Mouse (Mus musculus): ENCODE data around the gene Ak3. TPM values are rescaled to one million over a fixed set of nuclear protein-coding genes. Genes with fewer than 3 reads are reported as not detected.
A peak's percentile ranks its signal among the peaks of the same experiment; 100 is the strongest.

Gene Ak3
- polyA plus RNA-seq, 1 experiment from 2014 or later, result 112 TPM

- TF ChIP-seq CTCF (IDR thresholded peaks at IDR 0.05), result no peak
- no peak for ATAC-seq
- ChIA-PET POLR2A (no interaction called here), CTCF (interaction anchor here (1.2 kb wide), 1 partner anchor 22 kb away, joined by 3 read pairs; no protein-coding TSS in a partner anchor)
- no peak for DNase-seq (ENCODE audit: low read depth, low spot score)
- in situ Hi-C loops (cut with MboI; ENCODE audit: low pct_unique_long_range_greater_than_20kb), result no loop called here
- no peaks in the 10 kb centered on the region for H3K27me3 ChIP-seq
These were observed 49.7 kb downstream of the Ak3 start for GRCm38 (mm10) chr19:28997976-28998630.

DNA sequence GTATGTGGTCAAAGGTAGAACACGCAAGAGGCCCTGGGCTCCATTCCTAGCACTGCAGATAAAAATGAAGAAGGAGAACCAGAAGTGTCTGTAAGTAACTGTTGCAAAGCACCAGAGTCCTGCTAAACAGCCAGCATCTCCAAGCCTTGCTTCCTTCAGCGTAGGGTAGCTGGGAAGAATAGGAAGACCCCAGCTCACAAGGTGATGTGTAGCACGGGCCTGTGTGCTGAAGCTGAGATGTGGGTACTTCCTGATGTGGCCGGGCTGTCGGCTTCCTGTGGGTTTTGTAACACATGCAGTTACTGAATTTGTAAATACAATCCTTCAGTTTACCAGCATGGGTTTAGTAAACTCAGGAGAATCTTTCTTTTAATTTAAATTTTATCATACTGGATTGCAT is 52.4 kb downstream of the Ak3 start:
- TF ChIP-seq CTCF (IDR thresholded peaks at IDR 0.05), result no peak
- no peak for DNase-seq (ENCODE audit: low read depth, low spot score)
- H3K27me3 ChIP-seq, result no peaks in the 10 kb centered on the region
- ATAC-seq, result no peak
- CTCF ChIA-PET, result no interaction called here
- in situ Hi-C loops (cut with MboI; ENCODE audit: low pct_unique_long_range_greater_than_20kb), result no loop called here
- POLR2A ChIA-PET, result interaction anchor here (1.2 kb wide), 1 partner anchor 19 kb away, joined by 3 read pairs; no protein-coding TSS in a partner anchor

DNA sequence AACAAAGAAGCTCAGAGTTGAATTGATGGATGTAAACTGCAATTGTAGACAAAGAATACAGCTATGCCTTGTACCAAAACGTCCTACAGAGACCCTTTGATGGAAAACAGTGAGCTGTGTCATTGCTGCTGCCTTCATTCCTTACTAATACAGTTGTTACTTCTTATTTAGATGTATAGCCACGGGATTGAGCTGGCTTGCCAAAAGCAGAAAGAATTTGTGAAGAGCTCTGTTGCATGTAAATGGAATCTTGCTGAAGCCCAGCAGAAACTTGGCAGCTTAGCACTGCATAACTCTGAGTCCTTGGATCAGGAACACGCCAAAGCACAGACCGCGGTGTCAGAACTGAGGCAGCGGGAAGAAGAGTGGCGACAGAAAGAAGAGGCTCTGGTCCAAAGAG is 52.9 kb downstream of the Ak3 start:
- CTCF ChIA-PET, result no interaction called here
- ATAC-seq (no peak), DNase-seq (ENCODE audit: low read depth, low spot score) (no peak)
- TF ChIP-seq CTCF (IDR thresholded peaks at IDR 0.05), result no peak
- in situ Hi-C loops (cut with MboI; ENCODE audit: low pct_unique_long_range_greater_than_20kb), result no loop called here
- POLR2A ChIA-PET, result interaction anchor here (1.2 kb wide), 1 partner anchor 18 kb away, joined by 3 read pairs; no protein-coding TSS in a partner anchor
- no peaks in the 10 kb centered on the region for H3K27me3 ChIP-seq

DNA sequence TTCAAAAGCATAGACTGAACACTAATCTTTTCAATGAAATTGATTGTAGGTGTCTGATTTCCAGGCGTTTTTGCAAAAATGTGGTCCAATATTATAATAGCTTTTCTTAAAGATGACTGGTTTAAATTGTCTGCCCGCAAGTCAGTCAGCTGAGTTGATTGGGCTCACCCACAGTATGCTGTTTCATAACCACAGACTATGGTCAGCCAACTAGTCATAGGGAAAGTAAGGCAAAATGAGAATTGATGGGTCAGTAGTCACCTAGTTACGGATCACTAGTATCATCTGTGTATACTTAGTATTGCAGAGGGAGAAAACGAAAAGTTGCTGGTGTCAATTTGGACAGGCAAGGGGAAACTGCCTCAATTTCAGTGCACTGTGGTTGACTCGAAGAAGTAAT is 56.4 kb downstream of the Ak3 start:
- in situ Hi-C loops (cut with MboI; ENCODE audit: low pct_unique_long_range_greater_than_20kb), result no loop called here
- TF ChIP-seq CTCF (IDR thresholded peaks at IDR 0.05), result no peak
- ChIA-PET POLR2A (interaction anchor here (0.6 to 2.2 kb wide), 4 partner anchors 15 to 27 kb away, joined by 4 to 5 read pairs (median 4); partner anchors contain the start of gene Plpp6), CTCF (no interaction called here)
- DNase-seq (ENCODE audit: low read depth, low spot score), result no peak
- peaks cover 8% of the 10 kb centered on the region for H3K27me3 ChIP-seq
- ATAC-seq, result no peak

GRCm38 (mm10) chr19:28990590-28991221 is 57.1 kb downstream of the Ak3 start:
- no peak for TF ChIP-seq CTCF (IDR thresholded peaks at IDR 0.05)
- ATAC-seq, result peak; percentile 36

GRCm38 (mm10) chr19:28990194-28990589 is 57.6 kb downstream of the Ak3 start, which contains the start of gene Cdc37l1:
Gene Cdc37l1 (plus strand): TSS chr19:28990352.
- TF ChIP-seq CTCF (IDR thresholded peaks at IDR 0.05), result no peak
- peak; percentile 70 for DNase-seq (ENCODE audit: low read depth, low spot score)
- ChIA-PET POLR2A (interaction anchor here (0.7 to 2.2 kb wide), 6 partner anchors 14 to 57 kb away, joined by 3 to 5 read pairs (median 4); partner anchors contain the start of gene Plpp6), CTCF (interaction anchor here (2.4 kb wide), 1 partner anchor 10 kb away, joined by 6 read pairs; no protein-coding TSS in a partner anchor)
- H3K27me3 ChIP-seq, result peaks cover 18% of the 10 kb centered on the region
- in situ Hi-C loops (cut with MboI; ENCODE audit: low pct_unique_long_range_greater_than_20kb), result no loop called here
- ATAC-seq, result peak; percentile 98

More at GRCm38 (mm10) chr19:28990590-28991221, 57.1 kb downstream of the Ak3 start:
- no peak for DNase-seq (ENCODE audit: low read depth, low spot score)
- ChIA-PET POLR2A (interaction anchor here (0.6 to 2.2 kb wide), 6 partner anchors 14 to 56 kb away, joined by 3 to 5 read pairs (median 4); partner anchors contain the start of gene Plpp6), CTCF (interaction anchor here (2.4 kb wide), 1 partner anchor 11 kb away, joined by 6 read pairs; no protein-coding TSS in a partner anchor)
- H3K27me3 ChIP-seq, result peaks cover 14% of the 10 kb centered on the region
- in situ Hi-C loops (cut with MboI; ENCODE audit: low pct_unique_long_range_greater_than_20kb), result no loop called here

DNA sequence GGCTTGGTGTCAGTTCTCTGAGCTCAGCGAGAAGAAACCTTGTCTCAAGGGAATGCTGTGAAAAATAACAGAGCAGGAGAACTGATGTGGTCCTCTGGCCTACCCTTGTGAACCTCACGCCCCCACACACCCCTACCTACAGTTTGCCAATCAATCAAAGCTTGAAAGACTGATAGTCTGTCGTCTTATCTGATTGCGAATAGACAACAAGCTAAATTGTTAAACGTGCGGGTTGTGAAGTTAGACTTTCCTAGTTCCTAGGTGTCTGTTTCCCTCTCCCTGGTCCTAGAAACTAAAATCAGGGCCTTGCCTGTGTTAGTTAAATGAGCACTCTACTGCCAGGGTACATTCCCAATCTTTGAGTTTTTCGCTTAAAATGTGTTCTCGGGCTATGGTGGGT is 58.2 kb downstream of the Ak3 start:
- H3K27me3 ChIP-seq, result peaks cover 24% of the 10 kb centered on the region
- in situ Hi-C loops (cut with MboI; ENCODE audit: low pct_unique_long_range_greater_than_20kb), result no loop called here
- no peak for TF ChIP-seq CTCF (IDR thresholded peaks at IDR 0.05)
- CTCF ChIA-PET, result interaction anchor here (2.4 to 3.0 kb wide), 2 partner anchors 10 to 13 kb away, joined by 6 to 10 read pairs; no protein-coding TSS in a partner anchor
- DNase-seq (ENCODE audit: low read depth, low spot score) (no peak), ATAC-seq (no peak)
- POLR2A ChIA-PET, result interaction anchor here (0.7 to 2.2 kb wide), 2 partner anchors 26 to 29 kb away, joined by 3 to 4 read pairs; partner anchors contain the start of gene Plpp6

DNA sequence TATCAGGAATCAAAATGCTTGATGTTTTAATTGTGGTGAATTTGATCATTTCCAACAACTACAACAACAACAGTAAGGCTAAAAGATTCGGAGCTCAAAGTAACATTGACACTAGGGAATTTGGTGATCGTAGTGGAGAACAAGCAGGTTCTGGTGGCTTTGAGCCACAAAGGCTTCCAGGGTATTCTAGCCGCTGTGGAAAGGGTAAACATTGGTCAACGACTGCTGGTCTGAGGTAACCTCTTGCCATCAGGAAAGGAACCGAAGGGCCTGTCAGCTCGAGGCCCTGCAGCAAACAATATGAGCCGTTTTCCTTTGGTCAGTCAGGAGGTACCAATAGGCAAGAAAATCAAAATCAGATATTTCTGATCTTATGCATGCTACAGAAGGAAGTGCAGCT is 65.1 kb downstream of the Ak3 start:
- POLR2A ChIA-PET, result no interaction called here
- DNase-seq (ENCODE audit: low read depth, low spot score) (no peak), ATAC-seq (no peak)
- TF ChIP-seq CTCF (IDR thresholded peaks at IDR 0.05), result no peak
- CTCF ChIA-PET, result interaction anchor here (1.4 to 2.1 kb wide), 2 partner anchors 11 to 14 kb away, joined by 5 read pairs; partner anchors contain the start of gene 4430402I18Rik
- in situ Hi-C loops (cut with MboI; ENCODE audit: low pct_unique_long_range_greater_than_20kb), result no loop called here
- H3K27me3 ChIP-seq, result peaks cover 89% of the 10 kb centered on the region

GRCm38 (mm10) chr19:28974862-28975611 is 72.7 kb downstream of the Ak3 start:
- POLR2A ChIA-PET, result no interaction called here
- peak; percentile 62 for ATAC-seq
- CTCF ChIA-PET, result no interaction called here
- peak; percentile 90 for TF ChIP-seq CTCF (IDR thresholded peaks at IDR 0.05)
- peaks cover 39% of the 10 kb centered on the region for H3K27me3 ChIP-seq
- in situ Hi-C loops (cut with MboI; ENCODE audit: low pct_unique_long_range_greater_than_20kb), result loop anchor here (5.0 kb wide), 2 partner anchors 87 to 382 kb away; no protein-coding TSS in a partner anchor
- no peak for DNase-seq (ENCODE audit: low read depth, low spot score)

Other genes with a start within 250 kb of the Ak3 start
- gene Slc1a1, start 212.9 kb downstream of the Ak3 start, polyA plus RNA-seq (2021), result 0.91 TPM
- 16.8 TPM for gene Plpp6, start 84.0 kb downstream of the Ak3 start, polyA plus RNA-seq (2021)
- gene 4430402I18Rik, start 80.2 kb downstream of the Ak3 start, polyA plus RNA-seq (2021), result 0.63 TPM
- gene Cdc37l1, start 57.6 kb downstream of the Ak3 start, polyA plus RNA-seq (2021), result 49.8 TPM
- 21.7 TPM for gene Rcl1, start 53.4 kb upstream of the Ak3 start, polyA plus RNA-seq (2021)
- gene Jak2, start 203.9 kb upstream of the Ak3 start, polyA plus RNA-seq (2021), result 32.4 TPM